Mouse (Mus musculus) myocyte (in vitro differentiated cells): ENCODE measurements around the gene Zfp575.
A peak's percentile ranks its signal among the peaks of the same experiment; 100 is the strongest.

Source experiments
- CEBPB ChIP-seq: IDR thresholded peaks from 2 replicates; pipeline ENCODE4 v1.6.1; 2011; ENCODE audit warnings: mild to moderate bottlenecking, moderate library complexity; ENCODE audit not compliant: poor library complexity, insufficient read depth, severe bottlenecking
- MYOG ChIP-seq, 3 experiments: IDR thresholded peaks; one replicate each; pipeline ENCODE4 v1.6.1; 2011; ENCODE audit warnings: control low read depth in 2 of 3, low read depth in 2 of 3, mild to moderate bottlenecking in 2 of 3; ENCODE audit not compliant: insufficient read length in 2 of 3, control insufficient read depth in 1 of 3, insufficient read depth in 1 of 3
- POLR2A ChIP-seq: IDR thresholded peaks from one replicate; pipeline ENCODE4 v1.6.1; 2011; ENCODE audit warnings: low read depth, mild to moderate bottlenecking, control low read depth, moderate library complexity; ENCODE audit not compliant: insufficient read length
- POLR2AphosphoS2 ChIP-seq: IDR thresholded peaks from one replicate; pipeline ENCODE4 v1.6.1; 2011; ENCODE audit warnings: low read depth, control low read depth; ENCODE audit not compliant: insufficient read length
- REST ChIP-seq: IDR thresholded peaks from one replicate; pipeline ENCODE4 v1.6.1; 2011; ENCODE audit warnings: mild to moderate bottlenecking, control low read depth, moderate library complexity; ENCODE audit not compliant: insufficient read depth, insufficient read length
- TCF12 ChIP-seq: IDR thresholded peaks from one replicate; pipeline ENCODE4 v1.6.1; 2011; ENCODE audit warnings: mild to moderate bottlenecking, control low read depth; ENCODE audit not compliant: poor library complexity, insufficient read depth, severe bottlenecking
- TCF3 ChIP-seq: IDR thresholded peaks from one replicate; pipeline ENCODE4 v1.6.1; 2011; ENCODE audit warnings: low read depth, control low read depth; ENCODE audit not compliant: insufficient read length
- USF1 ChIP-seq: IDR thresholded peaks from one replicate; pipeline ENCODE4 v1.6.1; 2011; ENCODE audit warnings: low read depth, mild to moderate bottlenecking, control low read depth, moderate library complexity

GRCm38 (mm10) chr7:24538701-24539100, 48.7 kb downstream of the Zfp575 start:
- TF ChIP-seq POLR2A: no peak
- TF ChIP-seq TCF3: no peak
- 0 out of 2 replicates have a peak, but pooled peaks have one; percentile 7 for TF ChIP-seq CEBPB
- TF ChIP-seq USF1: no peak
- no peak for TF ChIP-seq POLR2AphosphoS2
- no peak for TF ChIP-seq TCF12
- no peak for TF ChIP-seq REST
- no peak for TF ChIP-seq MYOG (IDR thresholded peaks at IDR 0.05; ENCODE audit: control insufficient read depth in 1 of 3, insufficient read depth in 1 of 3, insufficient read length in 2 of 3, low read depth in 2 of 3)
